Mouse (Mus musculus) MEL (cell line): ENCODE results near the gene Slx1b. TPM values are rescaled to one million over a fixed set of nuclear protein-coding genes. Genes with fewer than 3 reads are reported as not detected.
A peak's percentile ranks its signal among the peaks of the same experiment; 100 is the strongest.

Experiments
- DNase-seq: peaks from one replicate; pipeline ENCODE4 v3.0.0; 2011; ENCODE audit warnings: low read depth, low spot score
- H3K27ac ChIP-seq: 2 replicates; pipeline ENCODE4 v1.5.1; 2012; ENCODE audit warnings: low read depth, mild to moderate bottlenecking, control low read depth, low read length, moderate library complexity; ENCODE audit not compliant: control insufficient read depth
- H3K27me3 ChIP-seq, 2 experiments: fragments of 150-350 bp in 1 of 2; sonication (generic) in 1 of 2; 2 replicates each; pipeline ENCODE4 v1.6.1; 2012; ENCODE audit warnings: low read length in 2 of 2, mild to moderate bottlenecking in 2 of 2, improper control_type of control experiment in 1 of 2, moderate library complexity in 1 of 2; ENCODE audit not compliant: insufficient read depth in 2 of 2, control insufficient read depth in 1 of 2
- H3K36me3 ChIP-seq, 2 experiments: 2 replicates each; pipeline ENCODE4 v1.6.1; 2012 to 2014; ENCODE audit warnings: low read length in 2 of 2, improper control_type of control experiment in 1 of 2, inconsistent platforms in 1 of 2, mild to moderate bottlenecking in 1 of 2; ENCODE audit not compliant: insufficient read depth in 2 of 2, control insufficient read depth in 1 of 2
- H3K4me1 ChIP-seq, 2 experiments: fragments of 150-350 bp in 1 of 2; sonication (generic) in 1 of 2; 2 replicates each; pipeline ENCODE4 v1.6.1; 2012; ENCODE audit warnings: low read length in 2 of 2, improper control_type of control experiment in 1 of 2, mild to moderate bottlenecking in 1 of 2; ENCODE audit not compliant: insufficient read depth in 2 of 2, control insufficient read depth in 1 of 2
- H3K4me3 ChIP-seq, 2 experiments: fragments of 150-350 bp in 1 of 2; sonication (generic) in 1 of 2; 2 replicates each; pipeline ENCODE4 v1.5.1; 2012; ENCODE audit warnings: low read depth in 2 of 2, low read length in 2 of 2, mild to moderate bottlenecking in 2 of 2, moderate library complexity in 2 of 2, control low read depth in 1 of 2, improper control_type of control experiment in 1 of 2; ENCODE audit not compliant: control insufficient read depth in 1 of 2, insufficient read depth in 1 of 2
- H3K79me2 ChIP-seq: 2 replicates; pipeline ENCODE4 v1.6.1; 2012; ENCODE audit warnings: mild to moderate bottlenecking, low read length, moderate library complexity; ENCODE audit not compliant: control insufficient read depth, poor library complexity, insufficient read depth
- H3K9ac ChIP-seq: 2 replicates; pipeline ENCODE4 v1.6.1; 2012; ENCODE audit warnings: low read depth, mild to moderate bottlenecking, control low read depth, low read length, moderate library complexity; ENCODE audit not compliant: control insufficient read depth, poor library complexity, severe bottlenecking
- H3K9me3 ChIP-seq: fragments of 150-350 bp; sonication (generic); replicated peaks from 2 replicates; pipeline ENCODE4 v1.6.1; 2012; ENCODE audit warnings: mild to moderate bottlenecking, low read length, improper control_type of control experiment, moderate library complexity; ENCODE audit not compliant: insufficient read depth
- BHLHE40 ChIP-seq: IDR thresholded peaks from 2 replicates; pipeline ENCODE4 v1.6.1; 2012; ENCODE audit warnings: low read depth, mild to moderate bottlenecking, inconsistent platforms, low read length, improper control_type of control experiment, borderline replicate concordance
- CHD1 ChIP-seq: IDR thresholded peaks from 2 replicates; pipeline ENCODE4 v1.6.1; 2012; ENCODE audit warnings: low read depth, mild to moderate bottlenecking, inconsistent platforms, low read length, improper control_type of control experiment
- CTCF ChIP-seq, 3 experiments: IDR thresholded peaks in 2 of 3; conservative IDR thresholded peaks in 1 of 3; 2 replicates each; pipeline ENCODE4 v1.5.1; 2011 to 2012; ENCODE audit warnings: low read length in 3 of 3, low read depth in 2 of 3, mild to moderate bottlenecking in 2 of 3, improper control_type of control experiment in 1 of 3, inconsistent platforms in 1 of 3, mixed read lengths in 1 of 3, moderate library complexity in 1 of 3; ENCODE audit not compliant: control insufficient read depth in 1 of 3, insufficient read depth in 1 of 3, poor library complexity in 1 of 3, severe bottlenecking in 1 of 3
- ELF1 ChIP-seq: IDR thresholded peaks from 2 replicates; pipeline ENCODE4 v1.6.1; 2014; ENCODE audit warnings: low read depth, mild to moderate bottlenecking, inconsistent platforms, low read length, improper control_type of control experiment, moderate library complexity
- EP300 ChIP-seq, 2 experiments: IDR thresholded peaks; 2 replicates each; pipeline ENCODE4 v1.6.1; 2011; ENCODE audit warnings: improper control_type of control experiment in 2 of 2, low read length in 2 of 2, low read depth in 1 of 2, mild to moderate bottlenecking in 1 of 2
- ETS1 ChIP-seq: IDR thresholded peaks from 2 replicates; pipeline ENCODE4 v1.6.1; 2012; ENCODE audit warnings: low read depth, mild to moderate bottlenecking, inconsistent platforms, low read length, improper control_type of control experiment, moderate library complexity
- HCFC1 ChIP-seq: IDR thresholded peaks from 2 replicates; pipeline ENCODE4 v1.6.1; 2012; ENCODE audit warnings: low read depth, mild to moderate bottlenecking, inconsistent platforms, low read length, improper control_type of control experiment, moderate library complexity
- KAT2A ChIP-seq: conservative IDR thresholded peaks from 2 replicates; pipeline ENCODE4 v1.6.1; 2012; ENCODE audit warnings: low read depth, low read length, improper control_type of control experiment, inconsistent platforms
- MAZ ChIP-seq: IDR thresholded peaks from 2 replicates; pipeline ENCODE4 v1.6.1; 2012; ENCODE audit warnings: low read depth, mild to moderate bottlenecking, inconsistent platforms, low read length, improper control_type of control experiment
- MEF2A ChIP-seq: IDR thresholded peaks from 2 replicates; pipeline ENCODE4 v1.6.1; 2014; ENCODE audit warnings: low read depth, mild to moderate bottlenecking, inconsistent platforms, low read length, improper control_type of control experiment; ENCODE audit not compliant: poor library complexity, insufficient replicate concordance, severe bottlenecking; ENCODE audit errors: extremely low read depth
- MXI1 ChIP-seq: IDR thresholded peaks from 2 replicates; pipeline ENCODE4 v1.6.1; 2011; ENCODE audit warnings: mild to moderate bottlenecking, low read depth, low read length, improper control_type of control experiment
- MYB ChIP-seq: IDR thresholded peaks from 2 replicates; pipeline ENCODE4 v1.6.1; 2011; ENCODE audit warnings: mild to moderate bottlenecking, low read depth, low read length, improper control_type of control experiment
- MYC ChIP-seq: IDR thresholded peaks from 2 replicates; pipeline ENCODE4 v1.6.1; 2011; ENCODE audit warnings: low read depth, mild to moderate bottlenecking, low read length, improper control_type of control experiment, moderate library complexity
- NRF1 ChIP-seq: IDR thresholded peaks from 2 replicates; pipeline ENCODE4 v1.6.1; 2014; ENCODE audit warnings: low read depth, mild to moderate bottlenecking, inconsistent platforms, low read length, improper control_type of control experiment, moderate library complexity; ENCODE audit not compliant: poor library complexity, insufficient read depth, severe bottlenecking
- POLR2AphosphoS2 ChIP-seq: IDR thresholded peaks from 2 replicates; pipeline ENCODE4 v1.6.1; 2011; ENCODE audit warnings: low read length, improper control_type of control experiment
- RCOR1 ChIP-seq: IDR thresholded peaks from 2 replicates; pipeline ENCODE4 v1.6.1; 2012; ENCODE audit warnings: low read depth, mild to moderate bottlenecking, inconsistent platforms, low read length, improper control_type of control experiment
- SMC3 ChIP-seq: IDR thresholded peaks from 2 replicates; pipeline ENCODE4 v1.6.1; 2011; ENCODE audit warnings: low read depth, low read length, improper control_type of control experiment
- TBP ChIP-seq: IDR thresholded peaks from 2 replicates; pipeline ENCODE4 v1.8.0; 2011; ENCODE audit warnings: low read depth, low read length, improper control_type of control experiment
- USF2 ChIP-seq, 2 experiments: IDR thresholded peaks; 2 replicates each; pipeline ENCODE4 v1.6.1; 2011 to 2012; ENCODE audit warnings: improper control_type of control experiment in 2 of 2, low read length in 2 of 2, borderline replicate concordance in 1 of 2, inconsistent platforms in 1 of 2, low read depth in 1 of 2, mild to moderate bottlenecking in 1 of 2; ENCODE audit not compliant: insufficient read depth in 1 of 2
- polyA plus RNA-seq, 2 experiments: library from polyadenylated mRNA; stranded (reverse) in 1 of 2; unstranded in 1 of 2; fragments of >175 nt in 1 of 2; fragments of >200 nt in 1 of 2; gene quantifications; 2 replicates each; pipeline versions ENCODE4 v1.2.1 to v1.2.4; 2012; ENCODE audit warnings: low replicate concordance in 2 of 2, low read depth in 1 of 2; ENCODE audit not compliant: insufficient read length in 2 of 2, insufficient read depth in 1 of 2, missing spikeins in 1 of 2
- total RNA-seq: library from RNA; depleted of rRNA; stranded (reverse); fragments of 300-350 nt; gene quantifications from 2 replicates; pipeline ENCODE4 v1.2.3, GENCODE M21; 2012

Gene Slx1b
- total and polyA plus RNA-seq, 3 experiments: 4.6 to 10.2 TPM; not detected in 1

GRCm38 (mm10) chr7:126740977-126741376 lies 45.4 kb upstream of the Slx1b start:
- H3K27me3 ChIP-seq: no peaks in the 10 kb centered on the region; a peak in 1 of 4 replicates
- H3K4me1 ChIP-seq: no peaks in the 10 kb centered on the region
- DNase-seq: no peak
- no peak overlapping the region for H3K4me3 ChIP-seq
- TF ChIP-seq CHD1: no peak
- no peak for TF ChIP-seq RCOR1
- no peak for TF ChIP-seq HCFC1
- no peaks in the 10 kb centered on the region for H3K9me3 ChIP-seq
- no peak overlapping the region for H3K27ac ChIP-seq
- H3K9ac ChIP-seq: no peak overlapping the region
- no peaks in the 10 kb centered on the region for H3K36me3 ChIP-seq
- H3K79me2 ChIP-seq: no peaks in the 10 kb centered on the region

DNA sequence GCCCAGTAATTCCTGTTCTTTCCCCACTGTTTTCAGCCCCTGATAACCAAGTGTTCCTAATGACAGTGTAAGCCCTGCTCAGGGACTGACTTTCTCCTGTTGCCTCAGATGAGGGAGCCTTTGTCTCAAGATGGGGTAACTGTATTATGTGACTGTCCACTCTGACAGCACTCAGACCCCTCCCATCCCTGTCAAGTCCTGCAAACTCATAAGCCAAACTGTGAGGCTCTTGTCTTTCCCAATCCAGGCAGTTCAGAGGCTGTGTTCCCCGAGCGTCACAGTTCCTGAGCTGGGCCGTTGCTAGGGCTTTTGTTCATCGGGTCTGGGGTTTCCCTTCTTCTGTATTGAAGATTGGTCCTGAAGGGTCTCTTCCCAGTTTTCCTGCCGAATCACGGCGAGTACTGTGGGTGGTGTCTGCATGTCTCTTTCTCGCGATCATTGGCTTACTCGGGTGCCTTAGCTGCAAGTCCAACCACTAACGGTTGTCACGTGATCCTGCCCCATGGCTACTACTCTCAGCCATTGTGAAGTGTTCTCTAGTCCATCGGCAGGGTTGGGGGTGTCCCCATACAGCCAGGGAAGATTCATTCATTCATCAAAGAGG lies 44.6 kb upstream of the Slx1b start:
- no peaks in the 10 kb centered on the region for H3K79me2 ChIP-seq
- H3K27ac ChIP-seq: no peak overlapping the region
- H3K4me1 ChIP-seq: no peaks in the 10 kb centered on the region
- H3K36me3 ChIP-seq: no peaks in the 10 kb centered on the region
- no peak for DNase-seq
- peak overlapping the region; percentile 64 for H3K9ac ChIP-seq
- H3K9me3 ChIP-seq: no peaks in the 10 kb centered on the region
- TF ChIP-seq CTCF (IDR thresholded peaks at IDR 0.05 in 2 of 3, conservative IDR thresholded peaks at IDR 0.05 in 1 of 3; ENCODE audit: control insufficient read depth in 1 of 3, insufficient read depth in 1 of 3, low read depth in 2 of 3, low read length in 3 of 3, poor library complexity in 1 of 3, severe bottlenecking in 1 of 3) (no peak), BHLHE40 (no peak), MYC (no peak), MEF2A (no peak), TBP (no peak), ELF1 (no peak), KAT2A (no peak), SMC3 (no peak), USF2 (IDR thresholded peaks at IDR 0.05; ENCODE audit: borderline replicate concordance in 1 of 2, insufficient read depth in 1 of 2, low read depth in 1 of 2, low read length in 2 of 2) (no peak), MYB (no peak), MXI1 (no peak), POLR2AphosphoS2 (no peak), MAZ (no peak), ETS1 (no peak), RCOR1 (no peak), EP300 (IDR thresholded peaks at IDR 0.05; ENCODE audit: low read depth in 1 of 2, low read length in 2 of 2) (no peak), NRF1 (no peak)
- no peaks in the 10 kb centered on the region; a peak in 1 of 4 replicates for H3K27me3 ChIP-seq
- H3K4me3 ChIP-seq: peak overlapping the region; percentile 59 to 60; a peak in 2 of 4 replicates
